Mouse (Mus musculus) limb, embryonic 13.5 days (tissue): ENCODE data around the gene Mnat1. TPM values are rescaled to one million over a fixed set of nuclear protein-coding genes. Genes with fewer than 3 reads are reported as not detected.

Experiments
- ATAC-seq: fragments of 200-750 bp; cut with Nextera tagmentation; 2 replicates; pipeline ENCODE4 v1.8.0; 2017; ENCODE audit warnings: low read depth, moderate number of reproducible peaks, moderate TSS enrichment; ENCODE audit not compliant: low FRiP score
- H3K27ac ChIP-seq: fragments of 300-500 bp; sonication (generic); 2 replicates; pipeline ENCODE4 v1.5.1; 2015; ENCODE audit warnings: inconsistent platforms, mild to moderate bottlenecking, moderate library complexity
- H3K27me3 ChIP-seq: fragments of 300-500 bp; sonication (generic); 2 replicates; pipeline ENCODE4 v1.6.1; 2015; ENCODE audit warnings: mild to moderate bottlenecking, inconsistent platforms
- H3K36me3 ChIP-seq: fragments of 300-500 bp; sonication (generic); 2 replicates; pipeline ENCODE4 v1.6.1; 2015; ENCODE audit warnings: inconsistent platforms, mild to moderate bottlenecking, moderate library complexity
- H3K4me1 ChIP-seq: fragments of 300-500 bp; sonication (generic); 2 replicates; pipeline ENCODE4 v1.6.1; 2015; ENCODE audit warnings: inconsistent platforms
- H3K4me2 ChIP-seq: fragments of 300-500 bp; sonication (generic); replicated peaks from 2 replicates; pipeline ENCODE4 v1.6.1; 2015; ENCODE audit warnings: inconsistent platforms, mild to moderate bottlenecking, moderate library complexity
- H3K4me3 ChIP-seq: fragments of 300-500 bp; sonication (generic); 2 replicates; pipeline ENCODE4 v1.5.1; 2015; ENCODE audit warnings: moderate library complexity, mild to moderate bottlenecking, inconsistent platforms
- H3K9ac ChIP-seq: fragments of 300-500 bp; sonication (generic); 2 replicates; pipeline ENCODE4 v1.6.1; 2015; ENCODE audit warnings: mild to moderate bottlenecking, inconsistent platforms
- H3K9me3 ChIP-seq: fragments of 300-500 bp; sonication (generic); 2 replicates; pipeline ENCODE4 v1.6.1; 2016; ENCODE audit warnings: inconsistent platforms
- whole genome bisulfite sequencing: fragments of 180-500 bp; shearing (Covaris S2); methylation state at CpG from one replicate; pipeline ENCODE4 v1.1.7; 2015; 5-methylcytosine and 5-hydroxymethylcytosine counted together
- polyA plus RNA-seq: library from polyadenylated mRNA; unstranded; fragments of >200 nt; fragmentation: Nextera tagmentation; extraction: Ambion mirVana; gene quantifications from 2 replicates; pipeline ENCODE4 v1.2.1, GENCODE M21; 2015

Mnat1 gene
- polyA plus RNA-seq, 1 experiment from 2014 or later, result 34.8 TPM

DNA sequence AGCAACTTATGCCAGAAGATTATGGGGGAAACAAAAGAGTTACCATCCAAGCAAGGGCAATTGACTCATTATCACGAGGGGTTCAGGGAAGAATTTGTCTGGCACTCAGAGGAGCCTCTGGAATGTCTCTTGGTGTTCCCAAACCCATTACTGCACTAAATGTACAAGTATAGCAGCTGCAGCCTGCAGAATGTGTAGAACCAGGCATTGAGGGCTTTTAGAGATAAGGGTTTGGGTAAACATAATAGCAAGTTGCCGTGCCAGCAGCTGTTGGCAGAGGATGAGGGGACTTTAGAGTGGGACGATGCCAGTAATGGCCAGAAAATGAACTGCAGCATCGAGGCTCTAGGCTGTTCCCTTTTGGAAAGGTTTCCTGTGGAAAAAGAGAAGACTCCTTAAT lies 36.8 kb downstream of the Mnat1 start:
- Histone ChIP-seq H3K9ac (no peak overlapping the region), H3K4me3 (no peak overlapping the region), H3K36me3 (peaks cover under 1% of the 10 kb centered on the region), H3K27ac (no peak overlapping the region), H3K27me3 (no peaks in the 10 kb centered on the region), H3K4me1 (no peaks in the 10 kb centered on the region), H3K9me3 (no peaks in the 10 kb centered on the region), H3K4me2 (no peak overlapping the region)
- no peak for ATAC-seq
- WGBS, result 59% methylated on average over 4 of the region's 4 CpGs

DNA sequence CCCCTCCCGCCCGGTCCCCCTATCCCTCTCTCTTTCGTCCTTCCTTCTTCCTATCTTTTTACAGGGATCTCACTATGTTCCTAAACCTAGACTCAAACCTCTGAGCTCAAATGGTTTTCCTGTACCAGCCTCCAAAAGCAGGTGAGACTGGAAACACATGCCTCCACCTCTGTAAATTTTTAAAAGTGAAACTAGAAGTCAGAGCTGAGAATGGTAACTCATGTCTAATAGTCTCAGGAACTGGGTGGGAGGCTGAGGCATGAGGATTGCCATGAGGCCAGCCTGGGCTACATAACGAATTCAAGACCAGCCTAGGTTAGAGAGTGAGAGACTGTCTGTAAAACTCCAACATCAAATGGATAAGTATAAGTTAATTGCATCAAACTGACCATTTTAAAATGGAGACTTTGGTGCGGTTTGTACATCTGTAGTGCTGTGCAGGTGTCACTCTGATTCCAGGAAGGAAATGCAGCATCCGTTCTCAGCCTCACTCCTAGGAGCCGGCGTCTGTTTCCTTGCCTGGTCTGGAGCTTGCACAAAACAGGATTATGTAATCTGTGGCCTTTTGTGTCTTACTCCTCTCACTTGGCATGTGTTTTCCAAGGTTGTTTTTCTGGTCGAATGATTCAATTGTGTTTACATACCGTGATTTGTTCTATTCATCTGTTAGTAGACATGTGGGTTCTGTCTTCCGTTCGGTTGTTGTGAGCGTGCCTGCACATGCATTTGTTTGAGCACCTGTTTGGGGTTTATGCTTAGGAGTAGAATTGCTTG lies 39.1 kb downstream of the Mnat1 start:
- ATAC-seq, result no peak

DNA sequence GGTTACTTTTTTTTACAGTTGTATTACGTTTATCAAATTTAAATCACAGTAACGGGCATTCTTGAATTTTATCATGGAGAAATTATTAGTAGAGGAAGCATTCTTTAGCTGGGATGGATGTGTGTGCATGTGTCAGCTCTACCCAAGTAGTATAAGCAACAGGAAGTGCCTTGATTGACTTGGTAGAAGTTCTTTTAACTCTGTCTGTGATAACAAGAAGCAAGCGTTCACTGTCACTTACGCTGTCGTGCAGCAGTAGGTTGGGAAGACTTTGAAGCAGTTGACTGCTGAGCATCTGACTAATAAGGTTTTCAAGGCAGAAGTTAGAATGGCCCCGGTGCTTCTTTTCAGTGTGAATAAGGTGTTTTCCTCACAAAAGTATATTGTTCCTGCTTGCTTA lies 47.3 kb downstream of the Mnat1 start:
- Histone ChIP-seq H3K36me3 (peaks cover 23% of the 10 kb centered on the region), H3K4me1 (no peaks in the 10 kb centered on the region), H3K27me3 (no peaks in the 10 kb centered on the region), H3K27ac (no peak overlapping the region), H3K9ac (no peak overlapping the region), H3K4me2 (no peak overlapping the region), H3K4me3 (no peak overlapping the region), H3K9me3 (peaks cover 3% of the 10 kb centered on the region; the same call in 1 of the 2 replicates)
- WGBS, result 85% methylated on average over 6 of the region's 6 CpGs
- ATAC-seq, result no peak

More for the DNA sequence above, 39.1 kb downstream of the Mnat1 start:
- Histone ChIP-seq H3K4me2 (no peak overlapping the region), H3K9me3 (peaks cover 5% of the 10 kb centered on the region; the same call in 1 of the 2 replicates), H3K4me3 (no peak overlapping the region), H3K27ac (no peak overlapping the region), H3K9ac (no peak overlapping the region), H3K36me3 (peaks cover 8% of the 10 kb centered on the region), H3K27me3 (no peaks in the 10 kb centered on the region), H3K4me1 (no peaks in the 10 kb centered on the region)
- 86% methylated on average over 13 of the region's 13 CpGs for WGBS

DNA sequence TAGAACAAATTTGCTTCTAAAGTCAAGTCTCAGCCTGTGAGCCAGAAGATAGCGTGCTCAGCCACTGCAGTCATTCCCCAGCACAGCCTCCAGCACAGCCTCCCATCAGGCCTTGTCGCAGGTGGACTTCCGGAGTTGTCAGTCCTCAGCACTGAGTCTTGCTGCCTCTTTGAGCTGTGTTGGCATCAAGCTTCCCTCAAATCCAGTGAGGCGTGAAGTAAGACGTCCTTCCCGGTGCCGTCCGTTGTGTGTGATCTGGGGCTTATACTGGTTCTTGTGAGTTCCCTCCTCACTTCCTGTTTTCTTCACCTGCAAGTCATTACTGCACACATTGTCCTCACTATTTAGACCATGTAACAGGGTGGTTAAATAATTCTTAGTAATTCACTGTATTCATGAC lies 60.4 kb downstream of the Mnat1 start:
- Histone ChIP-seq H3K4me3 (no peak overlapping the region), H3K27ac (no peak overlapping the region), H3K27me3 (no peaks in the 10 kb centered on the region), H3K4me2 (no peak overlapping the region), H3K9ac (no peak overlapping the region), H3K9me3 (no peaks in the 10 kb centered on the region), H3K36me3 (peaks cover 20% of the 10 kb centered on the region), H3K4me1 (peaks cover 5% of the 10 kb centered on the region; the same call in 1 of the 2 replicates)
- no peak for ATAC-seq
- 47% methylated on average over 8 of the region's 8 CpGs for WGBS

DNA sequence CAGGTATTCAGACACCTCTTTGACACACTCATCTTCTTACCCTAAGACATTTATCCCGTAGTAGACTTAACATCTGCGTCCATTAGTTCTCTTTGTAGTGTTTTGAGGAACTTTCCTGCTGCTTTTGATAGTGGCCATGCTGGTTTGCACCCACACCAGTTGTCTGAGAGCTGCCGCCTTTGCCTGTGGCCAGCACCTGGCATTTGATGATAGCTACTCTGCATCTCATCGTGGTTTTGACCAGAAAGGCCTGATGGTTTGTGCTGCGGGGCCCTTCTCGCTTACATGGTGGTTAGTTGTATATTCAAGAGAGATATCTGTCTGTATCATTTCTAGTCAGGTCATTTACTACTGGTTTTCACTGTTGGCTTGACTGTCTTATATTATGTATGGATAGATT lies 73.8 kb downstream of the Mnat1 start:
- 85% methylated on average over 6 of the region's 6 CpGs for WGBS
- Histone ChIP-seq H3K9me3 (no peaks in the 10 kb centered on the region), H3K27ac (no peak overlapping the region), H3K9ac (no peak overlapping the region), H3K36me3 (peaks cover 11% of the 10 kb centered on the region; the same call in 1 of the 2 replicates), H3K4me3 (no peak overlapping the region), H3K27me3 (no peaks in the 10 kb centered on the region), H3K4me1 (peaks cover 4% of the 10 kb centered on the region; the same call in 1 of the 2 replicates), H3K4me2 (no peak overlapping the region)
- ATAC-seq, result no peak

DNA sequence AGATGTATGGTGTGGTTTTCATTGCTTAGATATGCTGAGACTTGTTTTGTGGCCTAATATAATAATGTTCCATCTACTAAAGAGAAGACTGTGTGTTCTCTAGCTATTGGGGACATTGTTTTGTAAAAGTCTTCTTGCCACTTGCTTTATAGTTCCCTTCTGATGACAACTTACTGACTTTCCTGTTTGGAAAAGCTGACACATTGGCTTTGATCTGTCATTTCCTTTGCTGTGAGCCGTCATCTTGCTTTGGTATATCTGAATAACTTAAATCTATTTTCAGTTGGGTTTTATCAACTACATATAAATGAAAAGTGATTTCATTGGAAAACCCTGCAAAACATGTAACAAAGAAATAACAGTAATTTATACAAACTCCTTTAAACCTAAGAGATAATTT lies 74.9 kb downstream of the Mnat1 start:
- no peak overlapping the region for H3K9ac ChIP-seq
- 69% methylated on average over 1 of the region's 1 CpGs for WGBS
- no peaks in the 10 kb centered on the region for H3K9me3 ChIP-seq
- H3K27ac ChIP-seq, result no peak overlapping the region
- no peaks in the 10 kb centered on the region for H3K27me3 ChIP-seq
- H3K4me3 ChIP-seq, result no peak overlapping the region
- no peak overlapping the region for H3K4me2 ChIP-seq
- ATAC-seq, result no peak
- H3K4me1 ChIP-seq, result peaks cover 4% of the 10 kb centered on the region; the same call in 1 of the 2 replicates
- H3K36me3 ChIP-seq, result peaks cover 9% of the 10 kb centered on the region; the same call in 1 of the 2 replicates

DNA sequence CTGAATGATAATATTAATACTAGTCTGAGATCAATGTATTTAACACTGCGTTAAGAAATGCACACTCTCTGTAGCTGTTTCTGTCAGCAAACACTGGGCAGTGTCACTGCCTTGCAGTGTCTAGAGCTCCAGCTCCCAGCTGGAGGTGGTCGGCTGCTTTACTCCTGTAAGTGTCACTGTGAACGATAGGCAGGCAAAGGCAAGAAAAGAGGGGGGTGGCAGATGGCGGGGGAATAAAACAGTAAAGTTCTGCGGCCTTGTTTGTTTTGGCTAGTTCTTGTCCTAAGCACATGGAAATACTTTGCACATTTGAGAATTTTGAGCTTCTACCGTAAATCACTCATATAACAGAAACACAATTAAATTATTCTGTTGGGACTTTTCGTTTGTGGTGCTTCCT lies 75.9 kb downstream of the Mnat1 start:
- Histone ChIP-seq H3K9me3 (no peaks in the 10 kb centered on the region), H3K27me3 (no peaks in the 10 kb centered on the region), H3K4me2 (no peak overlapping the region), H3K4me3 (no peak overlapping the region), H3K9ac (no peak overlapping the region), H3K27ac (no peak overlapping the region), H3K36me3 (peaks cover 9% of the 10 kb centered on the region; the same call in 1 of the 2 replicates), H3K4me1 (peaks cover 4% of the 10 kb centered on the region; the same call in 1 of the 2 replicates)
- ATAC-seq, result 0 out of 2 replicates have a peak, but pooled peaks have one; percentile 48
- 33% methylated on average over 7 of the region's 7 CpGs for WGBS

DNA sequence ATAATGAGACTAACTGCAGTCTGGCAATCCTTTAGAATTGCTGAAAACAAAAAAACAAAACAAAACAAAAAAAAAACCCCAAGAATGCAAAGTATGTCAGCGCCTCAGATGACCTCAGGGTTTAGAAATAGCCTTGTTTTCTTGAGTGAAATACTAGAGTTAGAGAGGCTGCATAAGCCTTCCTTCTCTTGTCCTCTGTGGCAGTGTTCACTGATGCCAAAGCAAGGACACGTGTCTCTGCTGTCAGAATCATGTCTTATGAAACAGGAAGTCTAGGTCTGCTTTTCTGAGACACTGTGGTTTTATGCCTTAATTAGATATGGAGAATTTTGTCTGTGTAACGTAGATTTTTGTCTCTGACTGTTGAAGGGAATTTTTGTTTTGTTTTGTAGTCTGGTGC lies 78.1 kb downstream of the Mnat1 start:
- Histone ChIP-seq H3K4me3 (no peak overlapping the region), H3K4me1 (peaks cover 16% of the 10 kb centered on the region), H3K9ac (no peak overlapping the region), H3K4me2 (no peak overlapping the region), H3K36me3 (peaks cover 3% of the 10 kb centered on the region; the same call in 1 of the 2 replicates), H3K27ac (no peak overlapping the region), H3K9me3 (no peaks in the 10 kb centered on the region), H3K27me3 (no peaks in the 10 kb centered on the region)
- no peak for ATAC-seq
- WGBS, result 58% methylated on average over 3 of the region's 3 CpGs

DNA sequence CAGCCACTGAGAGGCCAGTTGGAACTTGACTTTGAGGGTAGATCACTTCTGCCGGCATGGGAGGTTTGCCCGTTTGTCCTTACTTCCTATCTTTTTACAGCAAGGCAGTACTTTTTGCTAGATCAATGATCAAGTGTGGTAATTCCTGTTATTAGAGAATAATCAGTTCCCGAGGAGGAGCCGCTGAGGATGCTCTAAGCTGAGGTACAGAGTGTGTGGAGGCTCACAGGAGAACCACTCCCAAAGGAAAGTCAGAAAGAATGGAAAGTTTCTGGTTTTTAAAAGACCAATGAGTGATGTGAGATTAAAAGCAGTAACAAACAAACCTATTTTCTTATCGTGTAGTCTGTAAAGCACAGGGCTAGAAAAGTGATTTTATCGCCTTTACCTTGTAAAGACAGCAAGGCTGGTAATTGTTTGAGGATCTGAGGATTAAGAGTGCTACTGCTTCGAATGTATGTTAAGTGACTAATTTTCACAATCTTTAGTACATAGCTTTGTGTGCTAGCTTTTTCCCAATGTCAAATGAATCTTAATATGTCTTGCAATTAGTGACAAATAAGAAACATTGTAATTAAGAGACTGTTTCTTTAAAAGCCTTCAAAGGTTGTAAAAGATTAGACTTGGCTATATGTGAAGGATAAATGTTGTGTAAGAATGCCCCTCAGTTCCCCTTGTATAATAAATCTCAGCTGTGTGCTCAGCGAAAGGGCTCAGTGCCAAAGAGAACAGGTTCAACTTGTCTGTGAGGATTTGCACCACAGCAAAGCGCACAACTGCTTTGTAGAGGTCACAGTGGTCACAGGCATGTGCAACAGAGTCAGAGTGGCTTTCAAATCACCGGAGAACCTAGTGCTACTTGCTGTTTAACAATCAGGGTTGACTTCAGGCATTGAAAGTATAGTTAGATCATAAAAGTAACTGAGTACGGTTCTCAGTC lies 82.5 kb downstream of the Mnat1 start:
- Histone ChIP-seq H3K4me2 (no peak overlapping the region), H3K4me1 (peaks cover 20% of the 10 kb centered on the region), H3K9ac (no peak overlapping the region), H3K27me3 (no peaks in the 10 kb centered on the region), H3K4me3 (no peak overlapping the region), H3K9me3 (no peaks in the 10 kb centered on the region), H3K36me3 (no peaks in the 10 kb centered on the region), H3K27ac (no peak overlapping the region; the same call in 1 of the 2 replicates)
- peak; percentile 61 for ATAC-seq
- WGBS, result 30% methylated on average over 11 of the region's 11 CpGs

DNA sequence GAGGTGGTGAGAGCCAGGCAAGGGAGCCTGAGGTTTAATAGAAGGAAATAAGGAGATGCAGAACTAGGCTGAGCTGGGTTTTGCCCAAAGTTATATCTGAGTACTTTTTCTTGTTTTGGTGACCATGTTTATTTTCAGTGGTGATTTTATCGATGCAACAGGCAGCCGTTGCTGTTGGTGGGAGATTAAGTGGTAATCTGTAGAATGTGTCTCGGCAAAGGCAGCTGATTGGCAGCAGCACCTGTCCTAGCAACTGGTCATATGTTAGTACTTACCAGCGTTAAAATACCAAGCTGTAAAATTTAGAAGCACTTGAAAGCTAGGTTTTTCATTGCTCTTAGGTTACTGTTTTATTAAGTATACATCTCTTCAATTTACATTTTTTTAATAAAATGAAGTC lies 83.5 kb downstream of the Mnat1 start:
- Histone ChIP-seq H3K27me3 (no peaks in the 10 kb centered on the region), H3K27ac (no peak overlapping the region; the same call in 1 of the 2 replicates), H3K9ac (no peak overlapping the region), H3K9me3 (no peaks in the 10 kb centered on the region), H3K4me1 (peaks cover 20% of the 10 kb centered on the region), H3K36me3 (no peaks in the 10 kb centered on the region), H3K4me2 (no peak overlapping the region), H3K4me3 (no peak overlapping the region)
- ATAC-seq, result no peak
- 27% methylated on average over 4 of the region's 4 CpGs for WGBS

DNA sequence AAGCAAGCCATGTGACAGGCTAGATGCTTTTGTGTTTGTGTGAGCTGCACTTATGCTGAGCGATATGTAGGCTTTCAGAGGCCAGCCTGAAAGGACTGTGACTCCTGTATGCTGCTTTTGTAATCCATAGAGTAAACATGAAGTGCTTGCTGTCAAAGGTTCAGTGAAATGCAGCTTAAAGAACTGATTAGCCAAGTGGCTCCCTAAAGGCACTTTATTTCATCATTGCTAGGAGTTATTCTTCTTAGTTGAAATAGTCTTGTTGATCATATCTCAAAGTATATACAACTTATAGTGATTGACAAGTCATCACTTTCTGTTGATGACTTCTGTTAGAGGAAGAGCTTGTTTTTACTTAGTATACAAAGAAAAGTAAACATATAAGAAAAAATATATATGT lies 83.9 kb downstream of the Mnat1 start:
- 48% methylated on average over 1 of the region's 1 CpGs for WGBS
- Histone ChIP-seq H3K9ac (no peak overlapping the region), H3K4me3 (no peak overlapping the region), H3K9me3 (no peaks in the 10 kb centered on the region), H3K4me1 (peaks cover 20% of the 10 kb centered on the region), H3K36me3 (no peaks in the 10 kb centered on the region), H3K27me3 (no peaks in the 10 kb centered on the region), H3K27ac (no peak overlapping the region), H3K4me2 (no peak overlapping the region)
- ATAC-seq, result no peak

DNA sequence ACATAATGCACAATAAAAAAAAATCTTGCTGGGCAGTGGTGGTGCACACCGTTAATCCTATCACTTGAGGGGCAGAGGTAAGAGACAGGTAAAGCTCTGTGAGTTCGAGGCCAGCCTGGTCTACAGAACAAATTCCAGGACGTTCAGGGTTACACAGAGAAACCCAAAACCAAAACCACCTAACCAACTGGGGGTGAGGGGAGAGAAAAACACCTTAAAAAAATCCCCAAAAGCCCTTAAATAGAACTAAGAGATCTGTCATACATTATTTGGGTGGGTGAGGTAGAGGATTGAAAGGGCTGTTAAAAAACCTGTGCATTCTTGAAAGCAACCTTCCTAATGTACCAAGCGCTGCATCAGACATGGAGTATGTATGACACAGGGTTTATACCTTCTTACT lies 85.0 kb downstream of the Mnat1 start:
- Histone ChIP-seq H3K27ac (no peak overlapping the region), H3K9ac (no peak overlapping the region), H3K4me2 (no peak overlapping the region), H3K27me3 (no peaks in the 10 kb centered on the region), H3K36me3 (no peaks in the 10 kb centered on the region), H3K4me3 (no peak overlapping the region), H3K9me3 (no peaks in the 10 kb centered on the region), H3K4me1 (peaks cover 20% of the 10 kb centered on the region)
- 91% methylated on average over 4 of the region's 4 CpGs for WGBS
- ATAC-seq, result no peak
